Mouse (Mus musculus): Measurements from ENCODE around the gene Entpd2. TPM values are rescaled to one million over a fixed set of nuclear protein-coding genes. Genes with fewer than 3 reads are reported as not detected.
A peak's percentile ranks its signal among the peaks of the same experiment; 100 is the strongest.

Gene Entpd2
- polyA plus RNA-seq, 1 experiment from 2014 or later = 0.55 TPM

DNA sequence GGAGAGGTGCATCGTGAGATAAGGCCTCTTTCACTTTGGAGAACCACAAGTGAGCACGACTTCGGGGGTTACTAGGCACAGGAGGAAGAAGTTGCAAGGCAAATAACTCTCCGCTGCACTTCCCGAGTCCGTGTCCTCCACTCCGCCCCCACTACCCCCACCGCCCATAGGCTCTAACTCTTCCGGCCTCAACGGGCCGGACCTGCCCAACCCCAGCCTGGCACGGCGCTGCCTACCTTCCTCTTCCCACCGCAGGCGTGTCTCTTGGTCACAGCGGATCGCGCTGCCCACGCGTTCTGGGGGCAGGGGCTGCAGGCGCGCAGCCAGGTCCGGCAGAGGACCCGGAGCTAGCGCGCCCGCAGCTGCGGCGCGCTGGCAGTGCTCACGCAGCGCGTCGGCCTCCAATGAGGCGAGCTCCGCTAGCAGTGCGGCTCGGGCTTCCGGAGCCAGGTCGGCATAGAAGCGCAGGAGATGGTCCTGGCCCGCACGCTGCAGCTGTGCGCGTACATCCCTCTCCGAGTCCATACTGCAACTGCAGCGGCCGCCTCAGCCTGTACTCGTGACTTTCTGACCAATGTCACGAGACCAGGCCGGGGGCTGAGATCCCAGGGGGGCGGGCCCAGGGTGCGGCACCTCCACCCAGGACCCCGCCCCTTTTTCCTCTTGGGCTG lies 30.4 kb upstream of the Entpd2 start, which contains the start of gene Uap1l1:
Uap1l1 (minus strand) TSS at position 592 of the 671 bp plus-strand sequence.
- H3K27me3 ChIP-seq = peaks cover 51% of the 10 kb centered on the region
- H3K4me1 ChIP-seq = peaks cover 8% of the 10 kb centered on the region
- H3K4me2 ChIP-seq (replicated peaks) = peak within 1 kb of the TSS; percentile 99
- no peaks in the 10 kb centered on the region for H3K36me3 ChIP-seq
- no peak within 1 kb of the TSS for H3K27ac ChIP-seq
- peak; percentile 69 for ATAC-seq (ENCODE audit: low FRiP score, low read depth)
- peak within 1 kb of the TSS; percentile 67 for H3K4me3 ChIP-seq
- H3K9me3 ChIP-seq = no peaks in the 10 kb centered on the region
- WGBS = under 1% methylated on average over 54 of the region's 54 CpGs
- H3K9ac ChIP-seq = peak within 1 kb of the TSS; percentile 78

DNA sequence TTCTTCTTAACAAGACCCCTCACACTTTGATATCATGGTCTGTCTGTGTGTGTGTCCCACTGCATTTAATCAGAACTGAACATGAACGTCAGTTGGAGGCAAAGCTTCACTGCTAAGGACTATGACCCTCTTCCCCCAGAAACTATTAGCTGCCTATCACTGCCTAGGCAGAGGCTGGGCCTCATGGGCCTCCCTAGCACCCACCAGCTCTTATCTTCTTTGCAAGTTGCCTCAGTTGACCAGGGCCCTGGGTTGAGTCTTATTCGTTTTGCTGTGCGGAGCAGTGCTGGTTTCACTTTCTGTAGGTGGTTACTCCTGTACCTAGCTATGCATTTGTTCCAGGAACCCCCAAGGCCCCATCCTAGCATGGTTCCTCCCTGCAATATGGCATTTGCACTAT lies 25.7 kb upstream of the Entpd2 start:
- WGBS = 85% methylated on average over 3 of the region's 3 CpGs

DNA sequence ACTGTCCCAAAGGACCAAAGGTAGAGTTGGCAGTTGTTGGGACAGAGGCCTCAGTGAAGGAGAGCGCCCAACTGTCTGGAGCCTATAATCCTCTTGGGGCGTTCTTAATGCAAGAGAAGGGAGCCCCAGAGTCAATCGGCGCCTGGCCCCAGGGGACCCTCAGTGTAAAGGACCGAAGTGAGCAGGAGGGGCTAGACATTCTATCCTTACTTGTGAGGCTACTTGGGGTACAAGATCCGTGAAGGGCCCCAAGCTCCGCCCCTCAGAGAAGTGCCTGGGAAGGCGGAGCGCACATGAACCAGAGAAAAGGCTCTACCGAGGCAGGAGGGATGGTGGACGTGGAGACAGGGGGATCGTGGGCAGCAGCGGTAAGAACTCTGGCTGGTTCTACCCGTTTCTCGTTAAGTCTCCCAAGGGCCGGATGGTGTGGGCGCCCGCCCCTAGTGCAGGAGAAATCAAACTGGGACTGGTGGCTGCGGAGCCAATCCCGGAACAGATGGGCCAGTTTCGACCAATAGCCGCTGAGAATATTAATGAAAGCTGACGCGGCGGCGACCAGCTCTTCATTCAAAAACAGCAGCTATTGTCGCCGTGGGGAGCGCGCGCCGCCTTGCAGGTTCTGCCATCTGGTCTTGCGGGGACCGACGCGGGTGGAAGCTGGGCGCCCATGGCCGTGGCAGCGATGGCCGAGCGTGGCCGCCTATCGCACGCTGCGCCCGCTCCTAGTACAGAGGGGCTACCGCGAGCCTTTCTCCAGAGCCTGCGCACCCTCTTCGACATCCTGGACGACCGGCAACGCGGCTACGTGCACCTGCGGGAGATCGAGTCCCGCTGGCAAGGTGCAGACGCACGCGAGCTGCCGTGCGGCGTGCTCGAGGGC lies 23.7 kb upstream of the Entpd2 start, which contains the start of gene Sapcd2:
Sapcd2 (plus strand) TSS at position 558 of the 880 bp plus-strand sequence.
- ATAC-seq (ENCODE audit: low FRiP score, low read depth) = peak; percentile 94
- peak within 1 kb of the TSS; percentile 98 for H3K4me2 ChIP-seq (replicated peaks)
- peaks cover 7% of the 10 kb centered on the region for H3K27me3 ChIP-seq
- peaks cover 21% of the 10 kb centered on the region for H3K36me3 ChIP-seq
- peak within 1 kb of the TSS; percentile 83 for H3K27ac ChIP-seq
- H3K9ac ChIP-seq = peak within 1 kb of the TSS; percentile 75
- no peaks in the 10 kb centered on the region for H3K9me3 ChIP-seq
- under 1% methylated on average over 65 of the region's 65 CpGs for WGBS
- peaks cover 28% of the 10 kb centered on the region for H3K4me1 ChIP-seq
- H3K4me3 ChIP-seq = peak within 1 kb of the TSS; percentile 79

More for the DNA sequence above, 25.7 kb upstream of the Entpd2 start:
- peaks cover 33% of the 10 kb centered on the region for H3K4me1 ChIP-seq
- peaks cover 4% of the 10 kb centered on the region; the same call in 1 of the 2 replicates for H3K36me3 ChIP-seq
- ATAC-seq (ENCODE audit: low FRiP score, low read depth) = no peak
- no peak overlapping the region for H3K27ac ChIP-seq
- H3K9me3 ChIP-seq = no peaks in the 10 kb centered on the region
- H3K27me3 ChIP-seq = peaks cover 25% of the 10 kb centered on the region
- no peak overlapping the region for H3K4me3 ChIP-seq
- no peak overlapping the region for H3K4me2 ChIP-seq (replicated peaks)
- no peak overlapping the region for H3K9ac ChIP-seq

DNA sequence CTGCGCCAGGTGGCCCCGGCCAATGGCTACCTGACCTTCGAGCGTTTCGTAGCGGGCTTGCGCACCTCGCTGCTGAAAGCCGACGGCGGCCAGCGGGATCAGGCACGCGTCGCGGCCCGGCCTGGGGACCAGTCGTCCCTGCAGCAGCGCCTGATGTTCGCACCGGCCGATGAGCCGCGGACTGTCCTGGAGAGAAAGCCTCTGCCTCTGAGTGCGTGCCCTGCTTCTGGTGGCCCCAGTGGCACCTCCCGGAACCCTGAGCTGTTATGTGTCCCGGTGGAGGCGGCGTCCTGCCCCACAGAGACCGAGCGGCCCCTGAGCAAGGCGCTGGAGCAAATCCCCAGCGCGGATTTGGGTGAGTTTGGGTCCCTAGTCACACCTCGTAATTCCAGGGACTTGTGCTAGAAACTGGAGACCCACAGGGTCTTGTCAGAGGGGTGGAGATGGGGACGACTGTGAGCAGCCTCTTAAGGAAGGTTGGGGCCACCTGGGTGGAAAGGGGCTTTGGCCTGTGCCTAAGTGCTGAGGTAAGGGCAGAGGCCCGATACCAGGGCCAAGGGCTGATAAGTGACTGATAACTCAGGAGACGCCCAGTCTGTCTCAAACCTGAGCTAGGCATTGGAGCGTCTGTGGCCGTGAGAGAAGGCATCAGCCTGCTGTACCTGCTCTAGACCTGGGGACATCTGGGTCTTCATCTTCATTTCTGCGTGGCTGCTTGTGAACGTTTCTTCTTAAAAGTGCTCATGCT lies 22.9 kb upstream of the Entpd2 start:
- ATAC-seq (ENCODE audit: low FRiP score, low read depth) = no peak
- peak overlapping the region; percentile 79 for H3K4me3 ChIP-seq
- H3K36me3 ChIP-seq = peaks cover 28% of the 10 kb centered on the region
- peaks cover 28% of the 10 kb centered on the region for H3K4me1 ChIP-seq
- peak overlapping the region; percentile 98 for H3K4me2 ChIP-seq (replicated peaks)
- H3K27me3 ChIP-seq = peaks cover 4% of the 10 kb centered on the region; the same call in 1 of the 2 replicates
- no peak overlapping the region for H3K27ac ChIP-seq
- H3K9me3 ChIP-seq = no peaks in the 10 kb centered on the region
- WGBS = 3% methylated on average over 42 of the region's 42 CpGs
- peak overlapping the region; percentile 75 for H3K9ac ChIP-seq

DNA sequence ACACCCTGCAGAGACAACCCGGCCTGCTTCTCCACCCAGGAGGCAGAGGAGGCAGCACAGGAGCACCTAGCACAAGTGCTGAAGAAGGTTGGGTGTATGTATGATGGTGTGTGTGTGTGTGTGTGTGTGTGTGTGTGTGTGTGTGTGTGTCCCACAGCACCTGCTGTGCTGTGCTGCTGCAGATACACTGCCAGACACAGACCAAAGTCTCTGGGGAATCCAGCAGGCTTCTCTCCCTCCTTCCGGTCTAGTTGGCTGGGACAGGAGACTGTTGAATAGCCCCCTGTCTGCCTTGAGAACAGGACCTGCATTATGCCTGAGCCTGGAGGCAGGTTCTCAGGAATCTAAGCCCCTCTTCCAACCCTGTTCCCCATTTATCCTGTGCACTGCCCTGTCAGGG lies 22.2 kb upstream of the Entpd2 start:
- Histone ChIP-seq H3K27ac (no peak overlapping the region), H3K36me3 (peaks cover 34% of the 10 kb centered on the region), H3K27me3 (peaks cover under 1% of the 10 kb centered on the region; the same call in 1 of the 2 replicates), H3K4me2 (replicated peaks) (peak overlapping the region; percentile 98), H3K9me3 (no peaks in the 10 kb centered on the region), H3K9ac (peak overlapping the region; percentile 75), H3K4me3 (peak overlapping the region; percentile 79), H3K4me1 (peaks cover 28% of the 10 kb centered on the region)
- ATAC-seq (ENCODE audit: low FRiP score, low read depth) = no peak
- WGBS = 38% methylated on average over 2 of the region's 2 CpGs

DNA sequence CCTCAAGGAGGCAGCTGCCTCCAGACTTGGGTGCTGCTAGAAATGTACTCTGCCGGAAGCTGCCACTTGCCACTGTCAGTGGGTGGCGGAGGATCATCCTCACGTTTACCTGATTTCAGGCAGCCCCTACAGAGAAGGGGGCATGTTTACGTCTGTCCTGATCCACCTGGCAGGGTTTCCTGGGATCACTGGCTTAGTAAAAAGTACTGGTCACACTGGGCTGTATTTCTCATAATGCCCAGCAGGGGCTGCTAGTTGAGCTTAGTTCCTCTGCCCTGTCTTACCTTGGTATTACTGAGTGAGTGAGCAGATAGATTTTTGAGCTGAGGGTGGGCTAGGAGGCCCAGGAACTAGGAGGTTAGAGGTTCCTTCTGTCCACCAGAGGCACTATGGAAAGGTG lies 19.1 kb upstream of the Entpd2 start:
- WGBS = 63% methylated on average over 4 of the region's 4 CpGs
- Histone ChIP-seq H3K9me3 (no peaks in the 10 kb centered on the region), H3K4me3 (no peak overlapping the region), H3K9ac (no peak overlapping the region; the same call in 1 of the 2 replicates), H3K36me3 (peaks cover 39% of the 10 kb centered on the region), H3K27ac (no peak overlapping the region), H3K27me3 (no peaks in the 10 kb centered on the region), H3K4me1 (peaks cover 23% of the 10 kb centered on the region), H3K4me2 (replicated peaks) (no peak overlapping the region)
- no peak for ATAC-seq (ENCODE audit: low FRiP score, low read depth)

DNA sequence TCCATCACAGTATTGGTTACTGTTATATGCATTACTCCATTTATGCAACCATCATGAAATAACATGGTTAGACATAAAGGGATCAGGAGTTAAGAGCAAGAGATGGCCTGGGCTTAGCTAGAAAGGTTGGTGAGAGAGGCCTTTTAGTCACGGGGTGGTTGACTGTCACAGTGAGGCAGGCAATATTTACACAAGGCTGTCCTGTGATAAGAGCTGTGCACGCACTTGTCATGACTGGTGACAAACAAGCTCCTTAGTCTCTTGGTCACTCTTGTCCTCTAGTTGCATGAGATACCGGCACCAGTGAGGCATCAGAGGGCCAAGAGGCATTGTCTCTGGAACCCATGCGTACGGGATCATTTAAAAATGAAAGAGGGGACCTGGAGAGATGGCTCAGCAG lies 11.2 kb upstream of the Entpd2 start:
- Histone ChIP-seq H3K4me2 (replicated peaks) (no peak overlapping the region), H3K9ac (no peak overlapping the region), H3K27me3 (peaks cover 7% of the 10 kb centered on the region), H3K36me3 (no peaks in the 10 kb centered on the region), H3K4me3 (no peak overlapping the region), H3K27ac (no peak overlapping the region), H3K9me3 (no peaks in the 10 kb centered on the region), H3K4me1 (no peaks in the 10 kb centered on the region)
- no peak for ATAC-seq (ENCODE audit: low FRiP score, low read depth)
- WGBS = 80% methylated on average over 5 of the region's 5 CpGs

DNA sequence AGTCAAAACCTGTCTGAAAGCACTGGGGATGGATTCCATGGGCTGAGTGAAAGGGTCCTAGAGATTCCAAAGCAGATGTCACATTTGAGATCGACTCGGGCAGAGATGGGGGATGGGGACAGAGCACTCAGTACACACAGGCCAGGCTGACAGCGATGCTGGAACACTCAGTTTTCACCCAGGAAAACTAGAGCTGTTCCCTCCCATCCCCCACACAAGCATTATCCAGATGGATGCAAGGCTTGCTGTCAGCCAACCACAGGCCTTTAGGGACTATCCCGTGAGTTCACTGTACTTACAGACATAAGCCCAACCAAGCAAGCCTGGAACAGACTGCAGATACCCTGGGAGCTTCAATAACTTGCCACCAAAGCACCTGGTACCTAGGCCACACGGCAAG lies 4.4 kb upstream of the Entpd2 start:
- H3K4me3 ChIP-seq = no peak overlapping the region
- 70% methylated on average over 5 of the region's 5 CpGs for WGBS
- no peak overlapping the region for H3K27ac ChIP-seq
- H3K4me1 ChIP-seq = peaks cover 12% of the 10 kb centered on the region
- H3K27me3 ChIP-seq = peaks cover 47% of the 10 kb centered on the region
- H3K4me2 ChIP-seq (replicated peaks) = no peak overlapping the region
- ATAC-seq (ENCODE audit: low FRiP score, low read depth) = no peak
- H3K9ac ChIP-seq = no peak overlapping the region
- H3K9me3 ChIP-seq = no peaks in the 10 kb centered on the region
- no peaks in the 10 kb centered on the region for H3K36me3 ChIP-seq

DNA sequence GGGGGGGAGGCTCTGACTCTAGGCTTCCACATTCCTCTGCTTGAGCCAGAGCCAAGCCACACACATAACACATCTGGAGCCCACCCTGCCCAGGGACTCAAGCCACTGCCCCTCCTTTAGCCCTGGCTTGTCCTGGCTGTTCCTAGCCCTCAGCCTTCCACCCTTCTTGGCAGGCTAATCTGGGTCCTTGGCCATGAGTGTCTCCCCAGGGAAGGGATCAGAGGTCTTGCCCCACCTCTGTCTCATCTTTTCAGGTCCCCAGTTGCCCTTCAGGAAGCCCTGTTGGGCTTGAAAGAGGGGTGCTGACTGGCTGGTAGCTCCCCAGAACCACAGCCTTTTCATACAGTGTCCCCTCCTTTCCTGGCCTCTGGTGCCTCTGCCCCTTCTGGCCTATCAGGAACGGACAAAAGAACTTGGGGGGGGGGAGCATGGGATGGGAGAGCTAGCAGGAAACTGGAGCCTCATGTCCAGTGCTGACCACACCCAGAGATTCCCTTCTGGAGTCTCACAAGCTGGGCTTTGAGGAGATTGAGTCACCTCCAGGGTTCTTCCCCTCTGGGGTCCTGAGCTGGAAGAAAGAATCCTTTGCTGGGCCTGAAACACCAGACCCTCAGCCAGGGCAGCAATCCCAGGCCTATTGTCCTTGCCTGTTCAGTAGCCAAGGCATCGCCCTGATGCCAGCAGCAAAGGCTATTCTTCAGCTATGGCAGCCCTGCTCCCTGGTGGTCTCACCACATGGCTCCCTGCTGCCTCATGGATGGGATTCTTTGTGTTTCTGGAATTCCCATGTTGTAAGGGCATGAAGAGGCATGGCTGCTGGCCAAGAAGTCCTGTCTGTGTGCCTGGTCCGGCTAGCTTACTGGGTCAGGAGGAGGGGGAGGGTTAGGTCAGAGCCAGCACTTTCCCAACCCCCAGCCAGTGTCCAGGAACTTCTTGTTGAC lies 1.1 kb upstream of the Entpd2 start:
- no peaks in the 10 kb centered on the region for H3K36me3 ChIP-seq
- H3K27me3 ChIP-seq = peaks cover 76% of the 10 kb centered on the region
- no peak overlapping the region for H3K4me2 ChIP-seq (replicated peaks)
- ATAC-seq (ENCODE audit: low FRiP score, low read depth) = peak; percentile 44; the same call in 1 of the 2 replicates
- no peak overlapping the region for H3K9ac ChIP-seq
- 48% methylated on average over 3 of the region's 3 CpGs for WGBS
- peaks cover 13% of the 10 kb centered on the region for H3K4me1 ChIP-seq
- H3K9me3 ChIP-seq = no peaks in the 10 kb centered on the region
- H3K4me3 ChIP-seq = no peak overlapping the region
- H3K27ac ChIP-seq = no peak overlapping the region

DNA sequence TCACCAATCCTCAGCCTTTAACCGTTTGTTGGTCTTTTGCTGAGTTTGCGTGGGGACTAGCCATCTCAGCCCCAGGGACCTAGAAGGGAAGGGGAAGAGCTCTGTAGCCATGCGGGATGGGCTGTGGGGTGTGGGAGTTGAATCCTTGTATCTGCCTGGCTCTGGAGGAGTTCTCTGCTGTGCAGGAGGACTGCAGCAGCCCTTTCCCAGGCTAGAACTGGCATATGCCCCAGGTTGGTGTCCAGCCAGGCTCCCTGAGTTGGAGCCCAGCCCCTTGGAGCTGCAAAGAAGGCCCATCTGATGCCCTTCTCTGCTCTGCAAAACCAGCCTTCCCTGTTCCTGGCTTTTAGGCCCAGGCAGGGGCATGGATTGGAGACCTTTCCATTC lies 916 bp downstream of the Entpd2 start:
- H3K9ac ChIP-seq = no peak overlapping the region
- H3K4me3 ChIP-seq = no peak overlapping the region
- H3K27me3 ChIP-seq = peaks cover 96% of the 10 kb centered on the region
- no peak for ATAC-seq (ENCODE audit: low FRiP score, low read depth)
- WGBS = 23% methylated on average over 3 of the region's 3 CpGs
- H3K4me1 ChIP-seq = peaks cover 13% of the 10 kb centered on the region
- no peaks in the 10 kb centered on the region for H3K36me3 ChIP-seq
- H3K9me3 ChIP-seq = no peaks in the 10 kb centered on the region
- peak overlapping the region; percentile 64 for H3K4me2 ChIP-seq (replicated peaks)
- no peak overlapping the region for H3K27ac ChIP-seq

DNA sequence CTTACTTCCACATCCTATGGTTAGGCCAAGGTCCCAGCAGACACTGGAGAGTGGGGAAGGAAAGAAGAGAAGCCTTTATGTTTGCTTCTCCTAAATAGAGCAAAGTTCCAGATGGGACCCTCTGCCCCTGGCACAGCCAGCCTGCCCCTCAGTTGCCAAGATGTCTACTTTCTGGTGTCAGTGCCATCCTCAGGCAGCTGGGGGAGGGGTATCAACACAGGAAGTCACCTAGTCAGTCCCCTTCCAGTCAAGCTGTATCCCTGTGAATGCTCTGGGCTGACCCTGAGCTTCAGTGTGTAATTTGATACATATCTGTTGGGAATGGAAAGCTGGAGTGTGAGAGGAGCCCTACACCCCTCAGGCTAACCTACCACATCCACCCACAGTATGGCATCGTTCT lies 1.3 kb downstream of the Entpd2 start:
- H3K27me3 ChIP-seq = peaks cover 97% of the 10 kb centered on the region
- no peak overlapping the region for H3K9ac ChIP-seq
- no peak overlapping the region for H3K4me2 ChIP-seq (replicated peaks)
- H3K36me3 ChIP-seq = no peaks in the 10 kb centered on the region
- no peaks in the 10 kb centered on the region for H3K9me3 ChIP-seq
- no peak for ATAC-seq (ENCODE audit: low FRiP score, low read depth)
- H3K27ac ChIP-seq = no peak overlapping the region
- H3K4me3 ChIP-seq = no peak overlapping the region
- H3K4me1 ChIP-seq = peaks cover 13% of the 10 kb centered on the region
- WGBS = 33% methylated on average over 1 of the region's 1 CpGs
